Mouse (Mus musculus): ENCODE measurements at regions not wholly inside any gene's neighbourhood (a gene's known extent, or its start where the extent isn't known, plus 50 kb on each side); places are given as distances from the start of the nearest gene placed in this dataset.

- ATAC-seq = no peak
- WGBS = 68% methylated on average over 7 of the region's 7 CpGs
These were observed 278.5 kb downstream of the Dhx35 start for GRCm38 (mm10) chr2:159072997-159073690.

GRCm38 (mm10) chr2:159079836-159080235 is 285.2 kb downstream of the Dhx35 start:
- Histone ChIP-seq H3K27me3 (replicated peaks) (no peaks in the 10 kb centered on the region), H3K27ac (no peak overlapping the region), H3K4me1 (replicated peaks) (no peaks in the 10 kb centered on the region), H3K36me3 (no peaks in the 10 kb centered on the region), H3K4me3 (replicated peaks) (no peak overlapping the region), H3K9me3 (no peaks in the 10 kb centered on the region), H3K4me2 (replicated peaks) (no peak overlapping the region), H3K9ac (no peak overlapping the region)
- 75% methylated on average over 7 of the region's 7 CpGs for WGBS
- ATAC-seq = no peak

More at GRCm38 (mm10) chr2:159072997-159073690, 278.5 kb downstream of the Dhx35 start:
- Histone ChIP-seq H3K36me3 (no peaks in the 10 kb centered on the region), H3K4me2 (replicated peaks) (no peak overlapping the region), H3K27me3 (replicated peaks) (no peaks in the 10 kb centered on the region), H3K4me3 (replicated peaks) (no peak overlapping the region), H3K9ac (no peak overlapping the region), H3K4me1 (replicated peaks) (no peaks in the 10 kb centered on the region), H3K27ac (no peak overlapping the region), H3K9me3 (no peaks in the 10 kb centered on the region)

DNA sequence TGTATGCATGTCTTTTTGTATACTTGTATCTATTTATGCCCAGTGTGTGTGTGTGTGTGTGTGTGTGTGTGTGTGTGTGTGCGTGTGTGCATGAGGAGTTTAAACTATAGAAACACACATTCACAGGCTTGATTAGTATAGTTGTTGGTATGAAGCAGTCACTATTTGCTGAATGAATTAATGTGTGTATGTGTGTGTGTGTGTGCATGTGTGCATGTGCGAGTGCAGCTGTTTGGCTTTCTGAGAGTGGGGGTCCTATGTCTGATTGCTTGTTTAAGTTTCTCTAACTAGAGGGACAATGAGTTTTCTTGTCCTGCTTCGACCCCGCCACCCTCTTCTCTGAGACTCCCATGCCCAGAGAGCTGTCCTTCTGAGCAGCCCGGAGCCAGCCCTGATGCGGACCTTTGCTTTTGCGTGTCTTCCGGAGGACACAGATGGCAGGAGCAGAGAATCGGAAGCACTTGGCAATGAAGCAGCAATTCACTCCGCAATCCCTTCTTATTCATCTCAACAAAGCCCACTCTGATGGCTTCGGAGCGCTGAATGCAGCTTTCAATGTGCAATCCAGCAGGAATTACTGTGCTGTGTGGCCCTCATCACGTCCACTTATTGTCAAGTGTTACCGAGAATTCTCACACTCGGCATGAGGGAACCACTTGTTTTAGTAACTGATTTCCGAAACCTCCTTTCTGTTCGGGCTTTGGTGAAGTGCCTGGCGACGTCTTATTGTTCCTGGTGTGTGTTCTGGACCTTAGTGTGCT is 286.4 kb downstream of the Dhx35 start:
- Histone ChIP-seq H3K36me3 (no peaks in the 10 kb centered on the region), H3K4me2 (replicated peaks) (no peak overlapping the region), H3K27ac (no peak overlapping the region), H3K9me3 (no peaks in the 10 kb centered on the region), H3K4me1 (replicated peaks) (no peaks in the 10 kb centered on the region), H3K9ac (no peak overlapping the region), H3K4me3 (replicated peaks) (no peak overlapping the region), H3K27me3 (replicated peaks) (no peaks in the 10 kb centered on the region)
- WGBS = 80% methylated on average over 19 of the region's 19 CpGs
- ATAC-seq = no peak

- Histone ChIP-seq H3K9ac (no peak overlapping the region), H3K4me3 (replicated peaks) (no peak overlapping the region), H3K9me3 (no peaks in the 10 kb centered on the region), H3K27ac (no peak overlapping the region), H3K36me3 (no peaks in the 10 kb centered on the region), H3K4me2 (replicated peaks) (no peak overlapping the region), H3K4me1 (replicated peaks) (no peaks in the 10 kb centered on the region), H3K27me3 (replicated peaks) (no peaks in the 10 kb centered on the region)
- WGBS = 83% methylated on average over 2 of the region's 2 CpGs
- no peak for ATAC-seq
These were observed 292.2 kb downstream of the Dhx35 start for GRCm38 (mm10) chr2:159086836-159087235.

DNA sequence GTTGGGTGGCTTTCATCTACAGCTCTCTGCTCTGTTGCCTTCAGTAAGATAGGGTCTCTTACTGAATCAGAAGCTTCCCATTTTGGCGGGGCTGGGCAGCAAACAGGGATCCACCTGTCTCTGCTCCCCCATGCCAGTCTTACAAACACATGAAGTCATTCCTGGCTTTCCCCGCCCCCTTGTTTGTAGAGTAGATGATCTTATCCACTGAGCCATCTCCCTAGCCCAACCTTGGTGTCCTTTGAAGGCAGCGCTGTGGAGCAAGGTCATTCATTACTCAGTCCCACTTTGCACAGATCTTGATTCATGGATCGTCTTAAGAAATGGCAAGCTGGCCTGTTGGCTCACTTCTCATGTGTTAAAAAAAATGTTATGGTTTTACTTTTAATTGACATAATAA is 293.6 kb downstream of the Dhx35 start:
- Histone ChIP-seq H3K36me3 (no peaks in the 10 kb centered on the region), H3K4me1 (replicated peaks) (no peaks in the 10 kb centered on the region), H3K9ac (no peak overlapping the region), H3K27me3 (replicated peaks) (no peaks in the 10 kb centered on the region), H3K4me2 (replicated peaks) (no peak overlapping the region), H3K27ac (no peak overlapping the region), H3K9me3 (no peaks in the 10 kb centered on the region), H3K4me3 (replicated peaks) (no peak overlapping the region)
- ATAC-seq = no peak
- WGBS = 76% methylated on average over 4 of the region's 4 CpGs

DNA sequence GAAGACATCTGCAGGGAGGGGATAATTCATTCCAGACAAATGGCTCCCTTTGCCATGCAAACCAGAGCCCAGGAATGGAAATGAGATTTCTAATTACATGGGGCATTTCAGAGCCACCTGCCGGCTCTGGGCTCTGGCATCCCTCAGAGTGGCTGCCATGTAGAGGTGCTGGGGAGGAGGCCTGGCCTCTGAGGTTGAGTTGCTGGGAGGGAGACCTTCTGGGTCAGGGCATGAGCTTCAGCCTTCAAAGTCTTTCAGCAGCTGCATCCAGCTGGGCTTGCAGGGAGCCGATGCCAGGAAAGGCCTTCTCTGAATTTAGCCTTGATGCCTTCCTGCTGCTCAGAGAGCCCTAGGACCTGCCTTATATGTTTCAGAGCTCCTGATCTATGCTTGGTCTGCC is 302.1 kb downstream of the Dhx35 start:
- H3K9me3 ChIP-seq = no peaks in the 10 kb centered on the region
- 41% methylated on average over 2 of the region's 2 CpGs for WGBS
- ATAC-seq = peak; percentile 43; the same call in 1 of the 2 replicates

GRCm38 (mm10) chr2:159134042-159134441 is 339.4 kb downstream of the Dhx35 start:
- no peak overlapping the region for H3K4me2 ChIP-seq (replicated peaks)
- no peak for ATAC-seq
- no peaks in the 10 kb centered on the region for H3K27me3 ChIP-seq (replicated peaks)
- H3K27ac ChIP-seq = no peak overlapping the region
- H3K36me3 ChIP-seq = no peaks in the 10 kb centered on the region
- no peak overlapping the region for H3K9ac ChIP-seq
- no peaks in the 10 kb centered on the region for H3K9me3 ChIP-seq
- H3K4me1 ChIP-seq (replicated peaks) = no peaks in the 10 kb centered on the region
- 86% methylated on average over 6 of the region's 6 CpGs for WGBS
- no peak overlapping the region for H3K4me3 ChIP-seq (replicated peaks)

More for the DNA sequence above, 302.1 kb downstream of the Dhx35 start:
- Histone ChIP-seq H3K9ac (no peak overlapping the region), H3K36me3 (no peaks in the 10 kb centered on the region), H3K4me1 (replicated peaks) (no peaks in the 10 kb centered on the region), H3K4me2 (replicated peaks) (no peak overlapping the region), H3K4me3 (replicated peaks) (no peak overlapping the region), H3K27ac (no peak overlapping the region), H3K27me3 (replicated peaks) (no peaks in the 10 kb centered on the region)

DNA sequence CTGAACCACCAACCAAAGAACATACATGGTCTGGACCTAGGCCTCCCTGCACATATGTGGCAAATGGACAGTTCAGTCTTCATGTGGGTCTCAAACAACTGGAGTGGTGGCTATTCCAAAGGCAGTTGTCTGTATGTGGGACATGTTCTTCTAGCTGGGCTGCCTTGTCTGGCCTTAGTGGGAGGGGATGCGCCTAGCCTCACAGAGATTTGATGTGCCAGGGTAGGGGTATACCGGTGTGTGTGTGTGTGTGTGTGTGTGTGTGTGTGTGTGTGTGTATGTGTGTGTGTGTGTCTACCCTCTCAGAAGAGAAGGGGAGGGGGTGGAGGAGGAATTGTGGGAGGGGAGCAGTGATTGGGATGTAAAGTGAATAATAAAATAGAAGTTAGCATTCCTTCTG is 344.0 kb downstream of the Dhx35 start:
- WGBS = 94% methylated on average over 2 of the region's 2 CpGs

DNA sequence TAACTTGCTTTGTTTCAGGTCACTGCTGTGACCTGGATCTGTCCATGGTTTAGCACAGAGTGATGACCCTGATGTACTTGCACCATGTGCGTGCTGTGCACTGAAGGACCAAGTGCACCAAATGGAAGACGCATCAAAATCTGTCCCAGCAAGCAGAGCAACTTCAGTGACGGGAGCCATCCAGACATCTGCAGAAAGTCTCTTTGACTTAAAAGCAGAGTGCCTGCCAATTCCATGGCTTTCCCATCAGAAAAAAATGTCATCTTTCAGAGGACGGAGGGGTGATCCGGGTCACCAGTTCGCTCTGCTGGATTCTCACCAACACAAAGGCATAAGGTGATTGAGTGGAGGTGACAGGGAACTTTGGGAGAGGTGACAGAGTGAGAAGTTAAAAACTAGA is 351.4 kb downstream of the Dhx35 start:
- no peak overlapping the region for H3K27ac ChIP-seq
- H3K9me3 ChIP-seq = no peaks in the 10 kb centered on the region
- H3K27me3 ChIP-seq (replicated peaks) = no peaks in the 10 kb centered on the region
- no peak overlapping the region for H3K9ac ChIP-seq
- 84% methylated on average over 6 of the region's 6 CpGs for WGBS
- ATAC-seq = no peak
- H3K4me2 ChIP-seq (replicated peaks) = no peak overlapping the region
- H3K36me3 ChIP-seq = no peaks in the 10 kb centered on the region
- H3K4me3 ChIP-seq (replicated peaks) = no peak overlapping the region
- H3K4me1 ChIP-seq (replicated peaks) = no peaks in the 10 kb centered on the region

More for the DNA sequence above, 344.0 kb downstream of the Dhx35 start:
- H3K9me3 ChIP-seq = no peaks in the 10 kb centered on the region
- no peak overlapping the region for H3K9ac ChIP-seq
- H3K4me2 ChIP-seq (replicated peaks) = no peak overlapping the region
- no peak overlapping the region for H3K27ac ChIP-seq
- no peak overlapping the region for H3K4me3 ChIP-seq (replicated peaks)
- ATAC-seq = no peak
- no peaks in the 10 kb centered on the region for H3K4me1 ChIP-seq (replicated peaks)
- H3K36me3 ChIP-seq = no peaks in the 10 kb centered on the region
- H3K27me3 ChIP-seq (replicated peaks) = no peaks in the 10 kb centered on the region

- Histone ChIP-seq H3K4me2 (replicated peaks) (no peak overlapping the region), H3K27me3 (replicated peaks) (no peaks in the 10 kb centered on the region), H3K9ac (no peak overlapping the region), H3K4me1 (replicated peaks) (no peaks in the 10 kb centered on the region), H3K4me3 (replicated peaks) (no peak overlapping the region), H3K36me3 (no peaks in the 10 kb centered on the region), H3K9me3 (no peaks in the 10 kb centered on the region), H3K27ac (no peak overlapping the region)
- ATAC-seq = no peak
- 42% methylated on average over 7 of the region's 7 CpGs for WGBS
These were observed 369.4 kb downstream of the Dhx35 start for GRCm38 (mm10) chr2:159163985-159164384.

- 51% methylated on average over 7 of the region's 7 CpGs for WGBS
- no peaks in the 10 kb centered on the region for H3K4me1 ChIP-seq (replicated peaks)
- no peak overlapping the region for H3K4me3 ChIP-seq (replicated peaks)
- no peak overlapping the region for H3K27ac ChIP-seq
- ATAC-seq = no peak
- no peaks in the 10 kb centered on the region for H3K36me3 ChIP-seq
- H3K9me3 ChIP-seq = no peaks in the 10 kb centered on the region
- H3K4me2 ChIP-seq (replicated peaks) = no peak overlapping the region
- no peak overlapping the region for H3K9ac ChIP-seq
- no peaks in the 10 kb centered on the region for H3K27me3 ChIP-seq (replicated peaks)
These were observed 374.0 kb downstream of the Dhx35 start for GRCm38 (mm10) chr2:159168553-159169064.

DNA sequence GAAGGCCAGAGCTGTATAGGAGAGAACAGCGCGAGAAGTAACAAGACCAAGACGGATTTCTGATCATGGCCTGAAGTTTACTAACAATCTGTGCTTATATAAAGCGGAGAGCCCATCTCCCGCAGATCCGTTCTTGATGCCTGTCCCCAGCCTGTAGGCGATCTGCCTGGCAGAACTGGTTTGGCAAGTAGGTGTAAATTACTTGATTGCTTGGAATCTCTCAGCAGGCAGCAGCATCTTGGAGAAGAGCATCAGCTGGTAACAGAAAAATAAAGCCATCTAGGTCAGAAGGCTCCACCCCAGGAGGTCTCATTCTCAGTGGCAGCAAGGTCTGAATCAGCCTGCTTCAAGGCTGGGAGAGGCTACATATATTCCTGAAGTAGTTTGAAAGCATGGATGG is 401.5 kb downstream of the Dhx35 start:
- Histone ChIP-seq H3K36me3 (no peaks in the 10 kb centered on the region), H3K4me1 (replicated peaks) (no peaks in the 10 kb centered on the region), H3K27me3 (replicated peaks) (no peaks in the 10 kb centered on the region), H3K4me3 (replicated peaks) (no peak overlapping the region), H3K4me2 (replicated peaks) (no peak overlapping the region), H3K9ac (no peak overlapping the region), H3K27ac (no peak overlapping the region), H3K9me3 (no peaks in the 10 kb centered on the region)
- no peak for ATAC-seq
- WGBS = 17% methylated on average over 7 of the region's 7 CpGs

DNA sequence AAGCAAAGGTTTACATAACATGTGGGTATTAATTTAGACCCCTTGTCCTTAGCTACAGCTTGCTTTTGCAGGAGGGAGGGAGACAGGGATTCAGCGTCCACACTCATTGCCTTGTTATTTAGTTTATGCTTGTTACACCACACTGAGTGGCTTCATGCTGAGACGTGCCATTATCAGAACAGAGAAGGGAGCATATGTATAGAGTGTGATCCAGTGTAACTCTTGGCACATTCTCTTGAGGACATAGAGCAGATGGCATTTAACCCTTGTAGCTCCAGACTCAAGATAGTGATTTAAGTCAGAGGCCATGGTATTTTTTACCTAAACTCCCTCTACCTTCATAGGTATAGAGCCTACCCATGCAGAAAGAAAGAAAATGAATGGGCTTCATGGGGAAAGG is 437.7 kb downstream of the Dhx35 start:
- H3K36me3 ChIP-seq = no peaks in the 10 kb centered on the region
- H3K4me3 ChIP-seq (replicated peaks) = no peak overlapping the region
- WGBS = 63% methylated on average over 2 of the region's 2 CpGs
- ATAC-seq = no peak
- no peak overlapping the region for H3K4me2 ChIP-seq (replicated peaks)
- no peaks in the 10 kb centered on the region for H3K4me1 ChIP-seq (replicated peaks)
- no peak overlapping the region for H3K27ac ChIP-seq
- no peaks in the 10 kb centered on the region for H3K27me3 ChIP-seq (replicated peaks)
- no peak overlapping the region for H3K9ac ChIP-seq
- no peaks in the 10 kb centered on the region for H3K9me3 ChIP-seq
